Mouse (Mus musculus) G1E (cell line): ENCODE measurements around the gene Ms4a4b. TPM values are rescaled to one million over a fixed set of nuclear protein-coding genes. Genes with fewer than 3 reads are reported as not detected.
"Not testable (repeated sequence)": the region's sequence is repeated elsewhere in the genome, so short reads cannot be mapped to it uniquely, and the experiment has no call there.

Experiments
- ATAC-seq: 2 replicates; pipeline ENCODE4 v1.8.0; 2016; ENCODE audit warnings: mild to moderate bottlenecking; ENCODE audit not compliant: insufficient number of reproducible peaks, poor library complexity, low FRiP score, severe bottlenecking; ENCODE audit errors: extremely low read depth
- DNase-seq: peaks from one replicate; pipeline ENCODE4 v3.0.0; 2012; ENCODE audit warnings: low spot score
- H3K27me3 ChIP-seq: 2 replicates; pipeline ENCODE4 v1.6.1; 2012; ENCODE audit warnings: mild to moderate bottlenecking, low read length, inconsistent platforms; ENCODE audit not compliant: insufficient read depth
- H3K36me3 ChIP-seq: replicated peaks from 2 replicates; pipeline ENCODE3; 2012; ENCODE audit warnings: mild to moderate bottlenecking, inconsistent platforms
- H3K4me1 ChIP-seq: 2 replicates; pipeline ENCODE4 v1.6.1; 2012; ENCODE audit warnings: low read depth, low read length, inconsistent platforms, mixed read lengths; ENCODE audit not compliant: insufficient read depth
- H3K4me3 ChIP-seq: 2 replicates; pipeline ENCODE4 v1.5.1; 2012; ENCODE audit warnings: low read depth, mild to moderate bottlenecking, inconsistent platforms, low read length, moderate library complexity, mixed read lengths
- H3K9me3 ChIP-seq: replicated peaks from 2 replicates; pipeline ENCODE4 v1.6.1; 2012; ENCODE audit warnings: inconsistent platforms
- CTCF ChIP-seq: IDR thresholded peaks from 2 replicates; pipeline ENCODE4 v1.5.1; 2012; ENCODE audit warnings: low read depth, low read length, inconsistent platforms, mixed read lengths
- GATA1 ChIP-seq: IDR thresholded peaks from 2 replicates; pipeline ENCODE4 v1.6.1; 2012; ENCODE audit warnings: borderline replicate concordance, low read length, inconsistent platforms, mixed read lengths
- GATA2 ChIP-seq: IDR thresholded peaks from 2 replicates; pipeline ENCODE4 v1.6.1; 2012; ENCODE audit warnings: low read depth, low read length, inconsistent platforms, borderline replicate concordance
- POLR2AphosphoS5 ChIP-seq: IDR thresholded peaks from 2 replicates; pipeline ENCODE4 v1.6.1; 2012; ENCODE audit warnings: low read depth, low read length, inconsistent platforms; ENCODE audit not compliant: insufficient replicate concordance
- TAL1 ChIP-seq: conservative IDR thresholded peaks from 2 replicates; pipeline ENCODE4 v1.6.1; 2012; ENCODE audit warnings: low read depth, low read length, inconsistent platforms, mixed read lengths
- polyA plus RNA-seq: library from polyadenylated mRNA; stranded (reverse); fragments of >175 nt; gene quantifications from 2 replicates; pipeline ENCODE4 v1.2.3, GENCODE M21; 2012
- total RNA-seq, 2 experiments: library from RNA; stranded (forward) in 1 of 2; stranded (reverse) in 1 of 2; fragments of 200-1000 nt in 1 of 2; fragments of >200 nt in 1 of 2; fragmentation: Nextera tagmentation in 1 of 2; gene quantifications; 2 replicates each; pipeline ENCODE4 v1.2.3; 2014 to 2017

The Ms4a4b gene
- total and polyA plus RNA-seq, 3 experiments, result 0.27 TPM; not detected in 2

DNA sequence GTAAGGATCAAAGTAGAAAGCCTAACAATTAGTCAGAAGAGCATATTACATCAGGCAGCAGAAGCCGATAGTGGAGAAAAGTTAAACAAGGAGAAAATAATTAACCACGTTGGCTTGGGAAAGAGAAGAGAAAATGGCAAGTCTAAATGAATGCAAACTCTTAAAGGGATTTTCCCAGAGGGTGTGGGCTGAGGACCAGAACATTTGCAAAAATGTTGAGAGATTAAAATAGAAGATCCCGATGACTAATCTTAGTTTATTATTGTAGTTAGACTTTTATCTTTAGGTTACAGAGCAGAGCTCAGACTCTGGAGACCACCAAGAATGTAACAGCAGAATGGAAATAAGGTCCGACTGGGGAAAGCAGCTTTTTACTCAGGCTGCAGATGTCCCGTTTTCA, 23.1 kb downstream of the Ms4a4b start:
- H3K27me3 ChIP-seq, result peaks cover 16% of the 10 kb centered on the region
- H3K4me1 ChIP-seq, result no peaks in the 10 kb centered on the region
- no peaks in the 10 kb centered on the region for H3K9me3 ChIP-seq
- no peak overlapping the region for H3K4me3 ChIP-seq
- no peaks in the 10 kb centered on the region for H3K36me3 ChIP-seq
- ATAC-seq (no peak), DNase-seq (no peak)
- TF ChIP-seq POLR2AphosphoS5, result no peak
- no peak for TF ChIP-seq GATA1
- no peak for TF ChIP-seq GATA2
- no peak for TF ChIP-seq TAL1
- TF ChIP-seq CTCF, result no peak

DNA sequence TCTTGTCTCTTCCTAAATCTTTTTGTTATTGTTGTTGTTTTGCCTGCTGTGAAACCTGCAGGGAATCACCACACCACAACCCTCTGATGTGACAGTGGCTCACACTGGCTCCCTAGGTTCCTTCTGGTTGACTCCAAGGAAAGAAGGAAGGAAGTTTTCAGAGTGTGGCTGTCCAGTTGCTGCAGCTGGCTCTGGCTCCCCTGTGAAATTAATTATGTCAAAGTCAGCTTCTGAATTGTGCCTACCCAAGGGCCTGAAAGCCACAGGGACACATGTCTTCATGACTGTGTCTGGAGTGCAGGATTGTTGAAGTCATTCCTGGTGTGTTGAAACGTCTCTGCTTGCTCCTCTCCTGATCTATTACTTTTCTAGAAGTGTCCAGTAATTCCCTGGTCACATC, 25.0 kb downstream of the Ms4a4b start:
- H3K9me3 ChIP-seq, DNase-seq, H3K4me1 ChIP-seq, ATAC-seq, H3K36me3 ChIP-seq, H3K4me3 ChIP-seq: not testable (repeated sequence)
- peaks cover 21% of the 10 kb centered on the region for H3K27me3 ChIP-seq

DNA sequence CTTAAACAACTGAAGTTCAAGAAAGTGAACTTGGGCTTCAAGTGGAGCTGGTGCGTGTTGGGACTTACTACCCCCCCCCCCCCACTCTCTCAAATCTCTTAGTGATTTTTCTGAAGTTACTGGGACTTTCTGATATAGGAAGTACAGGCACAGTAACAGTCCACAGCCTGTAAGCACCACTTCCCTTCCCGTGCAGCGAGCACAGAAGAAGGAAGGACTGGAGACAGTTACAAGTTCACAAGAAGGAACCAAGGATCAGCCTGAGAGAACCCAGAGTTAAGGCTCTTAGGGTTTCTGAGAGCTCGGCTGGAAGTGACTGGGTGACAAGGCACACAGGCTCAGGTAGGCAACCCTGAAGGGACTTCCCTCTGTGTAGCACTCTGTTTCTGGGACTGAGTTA, 25.9 kb downstream of the Ms4a4b start, which contains the start of gene Ms4a6c:
Gene Ms4a6c, plus strand, starts transcription at position 152 of the 400 bp plus-strand sequence.
- not testable (repeated sequence) for H3K36me3 ChIP-seq, ATAC-seq, H3K9me3 ChIP-seq, H3K4me3 ChIP-seq, DNase-seq, H3K4me1 ChIP-seq
- H3K27me3 ChIP-seq, result peaks cover 21% of the 10 kb centered on the region

DNA sequence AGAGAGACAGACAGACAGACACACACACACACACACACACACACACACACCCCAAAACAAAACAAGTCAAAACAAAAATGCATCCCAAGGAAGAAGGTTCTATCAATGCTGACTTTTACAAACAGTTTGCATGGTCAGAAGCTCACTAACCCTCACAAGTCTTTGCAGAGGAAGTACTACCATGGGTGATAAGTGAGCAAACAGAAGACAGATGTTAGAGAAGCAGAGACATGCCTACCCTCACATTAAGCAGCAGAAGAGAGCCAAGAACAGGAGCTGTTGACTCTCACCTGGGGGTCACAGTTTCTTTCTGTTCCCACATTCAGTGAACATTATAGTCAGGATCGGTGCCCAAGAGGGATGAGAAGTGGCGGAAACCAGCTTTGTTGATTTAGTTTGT, 36.4 kb downstream of the Ms4a4b start:
- Histone ChIP-seq H3K4me1 (peaks cover 12% of the 10 kb centered on the region), H3K36me3 (no peaks in the 10 kb centered on the region), H3K9me3 (no peaks in the 10 kb centered on the region), H3K27me3 (no peaks in the 10 kb centered on the region), H3K4me3 (no peak overlapping the region)
- ATAC-seq (no peak), DNase-seq (no peak)
- TF ChIP-seq GATA1 (no peak), GATA2 (no peak)

DNA sequence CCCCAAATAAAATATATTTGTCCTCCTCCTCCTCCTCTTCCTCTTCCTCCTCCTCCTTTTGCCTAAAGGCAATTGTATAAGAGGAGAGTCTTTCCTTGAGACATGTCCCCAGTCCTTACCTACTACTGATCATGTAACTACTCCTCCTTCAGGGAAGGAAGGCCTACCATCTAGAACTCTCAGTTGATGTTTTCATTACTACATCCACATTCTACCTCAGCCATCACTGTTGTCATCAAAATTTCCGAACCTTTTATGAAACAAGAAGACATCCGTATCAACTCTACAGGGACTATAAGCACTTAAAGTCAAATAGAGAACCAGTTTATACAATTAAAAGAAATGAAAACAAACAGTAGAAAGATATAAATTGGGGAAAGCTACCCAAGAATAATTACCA, 39.3 kb downstream of the Ms4a4b start:
- TF ChIP-seq GATA2, result no peak
- no peak for TF ChIP-seq POLR2AphosphoS5
- TF ChIP-seq TAL1, result no peak
- TF ChIP-seq GATA1, result no peak
- TF ChIP-seq CTCF, result no peak

DNA sequence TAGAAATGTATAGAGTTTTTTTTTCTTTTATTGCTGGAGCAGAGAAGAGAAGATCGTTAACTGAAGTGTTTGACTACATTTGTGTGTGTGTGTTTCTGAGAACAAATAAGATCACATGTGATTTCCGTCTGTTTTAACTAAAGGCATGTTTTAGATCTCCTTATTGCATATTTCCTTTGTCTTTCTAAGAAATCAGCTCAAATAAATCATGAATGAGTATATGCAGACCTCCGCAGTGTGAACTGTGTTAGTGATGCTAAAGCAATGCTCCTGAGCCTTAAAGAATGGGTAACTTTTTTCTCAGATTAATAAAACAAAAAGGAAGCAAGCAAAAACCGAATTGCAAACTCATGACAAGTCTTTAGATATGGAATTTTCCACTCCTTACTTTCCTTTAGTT, 40.6 kb downstream of the Ms4a4b start:
- TF ChIP-seq CTCF (no peak), TAL1 (no peak), POLR2AphosphoS5 (no peak), GATA1 (no peak), GATA2 (no peak)
- peaks cover 29% of the 10 kb centered on the region for H3K4me1 ChIP-seq
- ATAC-seq, result no peak
- no peaks in the 10 kb centered on the region for H3K36me3 ChIP-seq
- no peaks in the 10 kb centered on the region for H3K27me3 ChIP-seq
- H3K4me3 ChIP-seq, result no peak overlapping the region
- no peak for DNase-seq
- H3K9me3 ChIP-seq, result no peaks in the 10 kb centered on the region

More for the DNA sequence above, 39.3 kb downstream of the Ms4a4b start:
- H3K9me3 ChIP-seq, result no peaks in the 10 kb centered on the region
- ATAC-seq (no peak), DNase-seq (no peak)
- peaks cover 29% of the 10 kb centered on the region for H3K4me1 ChIP-seq
- H3K27me3 ChIP-seq, result no peaks in the 10 kb centered on the region
- no peaks in the 10 kb centered on the region for H3K36me3 ChIP-seq
- H3K4me3 ChIP-seq, result no peak overlapping the region

DNA sequence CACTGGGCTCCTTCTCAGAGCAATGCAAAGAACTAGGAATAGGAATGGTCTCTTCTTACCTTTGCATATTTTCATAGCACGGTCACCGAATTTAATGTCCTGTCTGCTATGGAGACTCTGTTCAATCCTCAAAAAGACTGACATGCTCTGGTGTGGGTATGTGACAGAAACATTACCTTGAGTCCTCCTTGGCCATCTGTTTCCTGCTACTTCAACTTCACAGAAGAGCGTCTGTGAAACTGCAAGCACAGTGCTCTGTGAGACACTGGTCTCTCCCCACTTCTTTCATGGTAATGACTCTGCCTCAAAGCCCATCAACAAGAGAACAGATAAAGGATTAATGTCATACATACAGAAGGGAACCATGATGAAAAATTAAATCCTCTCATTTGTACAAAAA, 41.0 kb downstream of the Ms4a4b start:
- TF ChIP-seq TAL1, result no peak
- TF ChIP-seq CTCF, result no peak
- TF ChIP-seq POLR2AphosphoS5, result no peak
- TF ChIP-seq GATA1, result no peak
- no peak for TF ChIP-seq GATA2
- DNase-seq (no peak), ATAC-seq (no peak)
- Histone ChIP-seq H3K4me1 (peaks cover 29% of the 10 kb centered on the region), H3K4me3 (no peak overlapping the region), H3K27me3 (no peaks in the 10 kb centered on the region), H3K9me3 (no peaks in the 10 kb centered on the region), H3K36me3 (no peaks in the 10 kb centered on the region)
